Mouse (Mus musculus): ENCODE measurements around the gene Plekho2.

Plekho2 gene

DNA sequence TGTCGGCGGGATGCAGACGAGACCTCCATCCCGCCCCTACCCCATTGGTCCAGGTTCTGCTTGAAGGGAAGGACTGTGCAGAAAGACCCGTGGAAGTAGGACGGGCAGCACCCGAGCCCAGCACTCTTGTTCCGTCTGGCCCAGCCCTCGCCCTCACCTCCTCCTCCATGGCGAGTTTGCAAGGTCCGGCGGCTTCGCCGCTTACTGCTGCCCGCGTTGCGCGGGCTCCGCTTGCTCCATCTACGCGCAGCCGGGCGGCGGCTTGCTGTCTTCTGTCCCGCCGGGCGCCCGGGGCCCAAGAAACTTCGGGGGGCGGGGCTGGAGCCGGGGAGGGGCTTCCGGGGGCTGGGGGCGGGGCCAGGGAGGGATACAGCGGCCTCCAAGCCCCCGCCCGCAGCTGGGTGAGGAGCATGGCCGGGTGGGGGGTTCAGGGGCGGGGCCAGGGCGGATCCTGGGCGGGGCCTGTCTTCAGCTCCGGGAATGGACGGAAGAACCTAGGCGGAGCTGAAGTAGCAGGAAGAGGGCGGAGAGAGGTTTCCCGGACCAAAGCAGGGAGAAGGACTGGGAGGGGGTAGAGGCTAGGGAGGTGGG lies at the start of gene Plekho2:
TSS of gene Plekho2 (minus strand) at position 260 of the 591 bp plus-strand sequence.
- DNase-seq = peak; percentile 97 to 98

DNA sequence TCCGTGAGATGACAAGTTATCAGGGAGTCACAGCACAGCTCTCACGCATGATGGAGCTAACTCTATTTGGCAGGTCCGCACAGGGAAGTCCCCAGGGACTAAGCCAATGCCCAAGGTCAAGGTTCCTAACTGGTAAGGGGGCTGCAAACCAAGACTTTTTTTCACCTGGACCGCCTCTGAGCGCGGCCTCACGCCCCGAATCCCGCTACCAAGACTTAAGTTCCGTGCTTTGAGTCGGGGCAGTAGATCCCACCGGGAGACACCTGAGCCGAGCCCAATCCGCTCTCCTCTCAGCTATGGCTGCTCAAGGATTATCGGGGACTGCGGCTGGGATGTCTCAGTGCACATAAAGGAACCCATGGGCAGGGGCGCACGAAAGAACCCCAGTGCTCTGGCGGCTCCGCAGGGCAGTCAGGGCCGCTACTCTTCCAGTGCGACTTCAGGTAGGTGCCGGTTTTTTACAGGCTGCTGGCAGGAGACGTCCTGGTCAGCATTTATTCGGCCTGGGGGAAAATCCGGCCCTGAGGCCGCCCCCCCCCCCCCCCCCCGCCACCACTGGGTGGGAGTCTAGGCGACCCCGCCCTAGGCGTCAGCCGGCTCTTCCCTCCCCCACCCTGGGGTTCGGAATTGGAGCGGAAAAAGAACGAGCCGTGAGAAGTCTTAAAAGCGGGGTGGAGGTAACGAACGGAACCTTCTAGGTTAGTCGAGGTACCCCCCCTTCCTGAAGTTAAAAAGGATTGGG lies 49.4 kb upstream of the Plekho2 start, which contains the start of gene Rbpms2:
TSS of gene Rbpms2 (plus strand) at position 624 of the 742 bp plus-strand sequence.
- DNase-seq = peak; percentile 56 to 69

DNA sequence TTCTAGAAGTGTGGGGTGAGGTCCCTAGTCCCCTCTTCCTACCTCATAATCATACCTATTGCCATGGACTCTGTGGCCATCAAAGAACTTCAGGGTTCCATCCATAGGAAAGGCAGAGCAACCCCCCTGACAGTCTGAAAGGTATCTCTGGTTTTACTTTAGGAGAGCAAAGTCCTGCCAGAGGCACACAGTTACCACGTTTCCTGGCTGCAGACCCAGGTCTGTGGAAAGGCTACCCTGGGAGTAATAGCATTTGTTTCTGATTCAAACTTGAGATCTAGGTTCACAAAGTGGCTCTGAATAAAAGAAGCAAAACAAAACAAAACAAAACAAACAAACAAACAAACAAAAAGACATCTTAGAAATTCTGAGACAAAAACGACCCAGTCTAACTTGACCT lies 44.4 kb upstream of the Plekho2 start:
- no peak for DNase-seq

DNA sequence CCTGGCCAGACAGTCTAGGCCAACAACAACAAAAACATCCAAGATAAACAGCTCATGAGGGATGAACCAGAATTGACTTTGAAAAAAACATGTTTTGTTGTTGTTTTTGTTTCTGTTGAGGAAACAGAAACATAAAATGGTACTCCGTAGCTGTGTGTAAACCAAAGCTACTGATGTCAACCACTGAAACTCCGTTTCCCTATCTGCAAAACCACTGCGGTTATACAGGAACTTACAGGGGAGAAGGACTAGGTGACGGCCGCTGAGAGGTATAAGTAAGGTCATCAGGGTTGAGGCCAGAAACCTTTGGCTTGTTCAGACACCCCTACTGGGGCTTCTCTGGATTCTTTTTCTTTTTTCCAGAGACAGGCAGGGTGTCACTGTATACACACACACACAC lies 43.0 kb upstream of the Plekho2 start:
- no peak for DNase-seq

DNA sequence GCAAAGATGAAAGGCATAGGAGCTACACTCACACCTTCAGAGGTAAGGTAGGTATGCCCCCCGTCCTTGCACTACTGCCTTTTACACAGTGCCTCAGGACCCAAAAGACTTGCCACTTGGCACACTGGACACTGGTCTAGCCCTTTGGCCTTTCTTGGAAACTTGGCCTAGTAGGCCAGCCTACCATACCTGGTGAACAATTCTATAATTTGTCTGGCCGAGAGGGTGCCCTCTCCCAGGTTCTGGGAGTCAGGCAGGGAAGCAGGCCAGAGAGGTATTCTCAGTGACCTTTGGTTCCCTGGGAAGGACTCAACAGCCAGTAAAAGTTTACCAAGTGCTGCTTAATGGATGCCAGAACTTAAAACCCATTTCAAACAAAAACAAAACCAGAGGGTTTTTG lies 41.8 kb upstream of the Plekho2 start:
- no peak for DNase-seq

DNA sequence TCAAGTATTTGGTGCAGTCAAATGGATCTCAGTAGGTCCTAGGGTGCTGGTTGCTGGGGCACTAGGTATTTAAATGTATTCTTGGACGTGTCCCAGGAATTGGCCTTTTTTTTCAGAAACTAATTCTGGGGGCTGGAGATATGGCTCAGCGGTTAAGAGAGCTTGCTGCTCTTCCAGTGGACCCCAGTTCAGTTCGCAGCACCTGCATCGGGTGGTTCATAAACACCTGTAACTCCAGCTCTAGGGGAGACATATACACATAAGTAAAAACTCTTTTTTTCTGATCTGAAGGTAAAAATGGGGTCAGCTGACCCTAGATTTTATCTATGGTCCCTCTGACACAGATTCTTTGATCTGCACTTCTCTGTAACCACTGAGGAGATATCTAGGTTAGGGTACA lies 41.4 kb upstream of the Plekho2 start:
- DNase-seq = no peak

DNA sequence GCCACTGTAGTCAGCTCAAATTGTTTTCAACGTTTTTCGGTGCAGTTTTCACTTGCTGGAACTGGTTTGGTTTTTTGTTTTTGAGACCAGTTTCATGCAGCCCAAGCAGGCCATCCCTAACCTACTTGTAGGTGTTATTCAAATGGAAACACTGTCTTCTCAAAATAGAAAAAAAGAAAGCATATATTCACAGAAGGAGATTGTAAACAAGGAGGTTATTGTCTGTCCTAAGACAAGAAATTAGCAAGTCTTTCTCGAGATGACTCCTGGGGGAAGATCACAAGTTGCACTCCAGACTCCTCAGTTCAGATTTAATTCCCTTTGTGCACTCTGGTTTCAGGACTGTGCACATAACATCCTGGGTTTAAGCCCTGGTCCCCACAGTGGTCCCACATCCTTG lies 39.5 kb upstream of the Plekho2 start:
- DNase-seq = no peak

DNA sequence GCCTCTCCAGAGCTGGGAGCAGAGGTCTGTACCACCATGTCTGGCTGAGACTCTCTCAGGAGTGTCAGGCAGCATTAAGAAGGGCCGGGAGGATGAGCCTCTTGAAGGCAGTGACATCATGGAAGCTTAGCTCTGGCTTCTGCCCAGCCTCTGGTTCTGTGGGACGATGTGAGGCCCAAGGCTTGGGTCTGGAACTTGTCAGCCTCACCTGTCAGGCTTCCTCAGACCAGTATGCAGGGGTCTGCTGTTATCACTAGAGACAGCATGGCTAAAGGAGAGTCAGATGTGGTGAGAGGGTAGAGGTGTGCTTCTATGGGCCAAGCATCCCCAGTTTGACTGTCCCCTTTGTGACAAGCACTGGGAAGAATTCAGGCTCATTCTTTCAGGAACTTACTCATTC lies 33.3 kb upstream of the Plekho2 start:
- DNase-seq = no peak

DNA sequence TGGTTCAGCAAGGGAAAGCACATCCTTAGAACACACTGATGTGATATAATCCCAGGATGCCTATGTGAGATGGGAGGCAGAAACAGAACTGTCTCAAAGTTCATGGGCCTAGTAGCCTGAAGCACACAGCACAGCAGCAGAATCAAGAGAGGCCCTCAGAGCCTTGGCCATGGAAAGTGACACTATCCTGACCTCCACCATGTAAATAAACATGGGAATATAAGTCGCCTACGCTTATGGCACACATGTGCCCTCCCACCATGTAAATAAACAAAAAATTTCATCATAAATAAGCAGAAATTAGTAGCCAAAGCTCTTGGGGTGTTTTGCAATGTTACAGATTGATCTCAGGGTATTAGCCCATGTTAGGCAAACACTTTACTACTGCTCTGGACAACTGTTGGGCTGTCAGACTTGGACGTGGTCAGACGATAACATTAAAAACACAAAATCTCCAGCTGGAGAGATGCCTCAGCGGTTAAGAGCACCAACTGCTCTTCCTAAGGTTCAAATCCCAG lies 32.2 kb upstream of the Plekho2 start:
- no peak for DNase-seq

DNA sequence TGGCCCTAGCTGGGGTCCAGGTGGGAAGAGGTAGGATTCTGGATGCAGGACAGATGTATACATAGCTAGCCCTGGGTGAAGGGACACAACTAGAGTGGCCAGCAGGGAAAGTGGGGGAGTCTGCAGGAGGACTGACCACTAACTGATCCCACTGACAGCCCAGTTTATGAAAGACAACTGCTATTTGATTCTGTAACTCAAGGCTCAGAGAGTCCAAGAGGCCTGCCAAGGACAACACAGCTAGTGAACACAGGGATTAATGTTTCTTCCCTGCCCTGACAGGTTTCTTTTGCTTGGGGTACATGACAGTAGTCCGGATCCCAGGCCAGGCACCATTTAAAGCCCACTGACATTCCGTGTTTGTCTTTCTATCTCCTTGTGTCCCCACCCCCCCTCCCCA lies 27.3 kb upstream of the Plekho2 start:
- no peak for DNase-seq

DNA sequence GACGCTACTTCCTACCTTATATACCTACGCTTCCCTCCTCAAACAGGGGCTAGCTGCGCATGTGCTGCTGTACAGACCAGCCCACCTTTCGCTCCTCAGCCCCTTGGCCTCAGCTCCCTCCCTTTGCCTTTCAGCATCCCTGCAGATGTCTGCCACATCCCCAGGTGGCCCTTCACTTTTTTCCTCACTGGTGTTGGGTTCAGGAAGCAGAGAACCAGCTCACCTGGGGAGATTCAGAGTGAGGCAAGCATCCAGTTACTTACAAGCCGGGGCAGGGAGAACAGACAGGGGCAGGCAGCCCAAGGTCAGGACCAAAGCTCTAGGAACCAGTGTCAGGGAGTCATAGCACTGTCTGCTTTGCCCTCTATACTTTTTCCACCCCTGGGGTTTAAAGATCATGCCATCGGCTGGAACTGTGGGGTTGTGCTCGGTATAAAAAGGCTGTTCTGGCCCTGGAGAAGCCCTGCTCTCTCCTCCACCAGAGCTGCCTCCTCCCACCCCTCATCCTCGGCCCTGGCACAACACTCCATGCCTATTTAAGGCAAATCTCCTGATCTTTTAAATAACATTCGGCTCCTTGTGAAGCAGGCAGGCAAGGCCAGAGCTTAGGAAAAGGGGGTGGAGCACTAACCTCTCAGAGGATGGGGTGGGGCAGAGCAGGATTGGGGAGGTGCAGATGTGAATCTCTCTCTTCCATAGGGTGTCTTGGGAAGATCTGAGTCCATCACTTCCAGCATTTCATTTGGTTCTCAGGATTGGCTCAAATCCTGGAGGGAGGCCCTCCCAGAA lies 26.7 kb upstream of the Plekho2 start:
- no peak for DNase-seq

DNA sequence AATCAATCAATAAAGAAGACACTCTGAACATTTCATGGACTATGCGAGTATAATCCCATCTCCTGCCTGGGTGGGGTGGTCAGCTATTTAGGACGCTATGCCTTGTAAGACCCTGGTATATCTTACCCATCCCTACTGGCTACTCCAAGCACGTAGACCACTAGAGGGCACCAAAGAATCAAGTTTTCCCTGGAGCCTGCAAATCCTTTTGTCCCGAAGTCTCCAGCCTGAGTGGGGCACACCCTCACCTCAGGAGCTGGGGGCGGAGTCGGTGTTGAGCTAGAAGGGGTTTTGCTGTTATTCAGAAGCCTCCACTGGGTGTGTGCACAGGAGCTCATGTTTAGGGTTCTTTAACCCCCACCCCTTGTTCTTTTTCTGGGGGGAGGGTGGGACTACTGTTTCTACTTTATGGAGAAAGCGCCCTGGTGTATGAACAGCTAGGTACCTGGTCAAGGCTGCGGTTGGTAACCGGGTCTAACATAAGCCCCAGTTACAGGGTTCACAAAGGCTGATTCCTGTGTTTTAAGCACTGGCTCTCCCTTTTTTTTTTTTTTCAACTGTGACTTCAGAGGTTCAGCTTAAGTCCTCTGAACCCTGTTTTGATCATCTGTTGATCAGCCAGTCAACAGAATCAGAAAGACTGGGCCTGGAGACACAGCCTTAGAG lies 25.8 kb upstream of the Plekho2 start:
- DNase-seq = peak; percentile 80 to 87

DNA sequence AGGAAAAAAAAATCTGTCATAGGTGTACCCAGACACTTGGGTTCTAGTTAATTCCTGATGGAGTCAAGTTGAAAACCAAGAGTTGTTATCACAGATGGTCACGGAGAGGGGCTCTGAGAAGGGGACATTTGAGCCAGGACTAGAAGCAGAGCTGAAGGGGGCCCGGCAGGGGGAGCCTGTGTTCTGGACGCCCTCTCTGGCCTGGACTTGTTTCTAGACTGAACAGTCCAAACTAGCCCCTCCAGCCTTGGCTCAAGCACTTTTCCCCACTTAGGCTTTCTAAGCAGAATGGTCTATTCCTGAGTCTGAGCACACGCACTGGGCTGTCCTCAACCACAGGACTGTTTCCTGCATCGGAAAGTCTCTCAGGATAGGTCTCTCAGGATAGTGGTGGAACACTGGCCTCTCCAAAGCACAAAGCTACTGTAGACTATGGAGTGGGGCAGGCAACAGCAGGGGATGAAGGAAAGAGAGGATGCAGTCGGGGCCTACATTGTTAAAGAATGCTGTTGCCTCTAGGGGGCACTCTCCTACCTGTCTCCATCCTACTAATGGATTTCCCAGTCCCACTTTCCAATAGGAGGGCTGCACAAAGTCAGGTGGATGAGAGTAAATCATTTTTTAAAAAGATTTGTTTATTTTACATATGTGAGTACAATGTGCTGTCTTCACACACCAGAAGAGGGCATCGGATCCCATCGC lies 23.7 kb upstream of the Plekho2 start:
- peak; percentile 37 to 46 for DNase-seq

DNA sequence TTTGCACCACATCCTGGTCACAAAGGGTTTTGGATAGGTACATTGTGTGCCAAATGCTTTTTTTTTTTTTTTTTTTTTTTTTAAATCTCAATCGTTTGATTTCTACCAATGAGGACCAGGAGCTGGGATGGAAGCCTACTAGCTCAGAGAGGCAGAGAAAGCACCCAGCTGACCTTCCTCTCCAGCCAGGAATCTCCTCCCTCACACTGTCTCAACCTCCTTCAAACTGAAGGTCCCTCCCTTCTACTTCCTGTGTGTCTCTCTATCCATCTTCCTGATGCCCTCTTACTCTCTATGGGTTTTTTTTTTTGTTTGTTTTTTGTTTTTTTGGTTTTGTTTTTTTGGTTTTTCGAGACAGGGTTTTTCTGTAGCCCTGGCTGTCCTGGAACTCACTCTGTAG lies 21.1 kb upstream of the Plekho2 start:
- DNase-seq = no peak

DNA sequence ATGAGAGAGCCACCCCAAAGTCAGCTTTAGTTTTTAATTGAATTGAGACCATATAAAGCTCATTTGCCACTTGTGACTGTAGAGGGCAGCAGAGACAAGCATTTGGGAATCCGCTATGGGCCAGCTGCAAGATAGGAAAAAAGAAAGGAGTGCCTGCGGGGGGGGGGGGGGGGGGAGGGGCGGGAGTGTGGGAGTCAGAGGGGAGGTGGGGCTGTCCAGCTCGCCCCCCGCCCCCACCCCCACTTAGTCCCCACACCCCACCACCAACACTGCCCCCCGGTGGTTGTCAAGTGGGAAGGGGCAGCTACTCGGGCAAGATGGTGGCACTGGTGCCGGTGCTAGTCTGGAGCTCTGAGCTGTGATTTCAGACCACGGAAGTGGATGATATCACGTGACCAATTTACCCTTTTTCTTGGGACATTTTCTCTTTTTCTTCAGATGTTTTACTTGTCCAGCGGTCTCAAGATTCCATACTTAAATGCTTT lies 19.0 kb upstream of the Plekho2 start:
- peak; percentile 58 to 74 for DNase-seq

DNA sequence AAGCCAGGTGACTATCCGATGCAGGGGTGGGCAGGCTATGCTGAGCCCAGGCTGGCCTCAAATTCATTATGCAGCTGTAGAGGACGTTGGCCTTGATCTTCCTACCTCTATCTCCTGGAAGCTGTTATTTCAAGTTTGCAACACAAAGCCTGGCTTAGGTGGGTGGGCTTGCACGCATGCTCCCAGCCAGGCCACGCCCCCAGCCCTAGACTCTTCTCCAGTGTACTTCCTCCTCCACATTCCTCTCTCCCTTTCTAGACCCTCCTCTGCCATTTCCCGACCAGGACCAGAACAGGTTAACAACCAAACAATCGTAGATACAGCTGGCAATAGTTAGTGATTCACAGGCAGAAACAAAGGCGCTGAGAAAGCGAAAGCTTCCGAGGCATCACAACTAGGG lies 13.8 kb upstream of the Plekho2 start:
- peak in 1 of 2 experiments; percentile 36 for DNase-seq

DNA sequence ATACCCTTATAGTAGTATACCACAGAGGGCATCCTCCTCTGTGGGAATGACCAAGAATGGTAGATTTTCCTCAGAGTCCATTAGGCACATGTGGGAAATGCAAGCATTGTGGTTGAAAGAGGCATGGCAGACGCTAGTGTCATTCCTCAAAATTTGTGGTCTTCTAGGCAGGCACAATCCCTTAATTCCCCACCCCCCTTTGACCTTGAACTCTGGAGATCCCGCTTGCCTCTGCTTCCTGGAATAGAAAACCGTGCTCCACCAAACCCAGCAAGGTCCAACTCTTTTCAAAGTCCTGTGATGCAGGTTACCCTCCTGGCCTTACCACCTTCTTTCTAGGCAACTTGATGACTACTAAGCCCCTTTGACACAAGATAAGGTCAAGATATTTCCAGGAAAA lies 12.9 kb upstream of the Plekho2 start:
- DNase-seq = no peak

DNA sequence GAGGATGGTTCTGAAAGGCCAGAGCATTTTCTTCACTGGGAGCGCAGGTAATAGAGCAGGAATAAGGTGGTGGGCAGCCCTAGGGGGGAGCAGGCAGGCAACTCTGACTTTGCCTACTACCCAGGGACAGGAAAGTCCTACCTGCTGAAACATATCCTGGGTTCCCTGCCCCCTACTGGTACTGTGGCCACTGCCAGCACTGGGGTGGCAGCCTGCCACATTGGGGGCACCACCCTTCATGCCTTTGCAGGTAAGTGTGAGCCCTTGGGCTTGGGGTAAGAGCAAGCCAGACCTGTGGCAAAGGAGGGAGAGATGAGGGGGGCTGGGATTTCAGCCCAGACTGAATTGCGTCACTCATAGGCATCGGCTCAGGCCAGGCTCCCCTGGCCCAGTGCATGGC lies 9.3 kb upstream of the Plekho2 start:
- DNase-seq = no peak

DNA sequence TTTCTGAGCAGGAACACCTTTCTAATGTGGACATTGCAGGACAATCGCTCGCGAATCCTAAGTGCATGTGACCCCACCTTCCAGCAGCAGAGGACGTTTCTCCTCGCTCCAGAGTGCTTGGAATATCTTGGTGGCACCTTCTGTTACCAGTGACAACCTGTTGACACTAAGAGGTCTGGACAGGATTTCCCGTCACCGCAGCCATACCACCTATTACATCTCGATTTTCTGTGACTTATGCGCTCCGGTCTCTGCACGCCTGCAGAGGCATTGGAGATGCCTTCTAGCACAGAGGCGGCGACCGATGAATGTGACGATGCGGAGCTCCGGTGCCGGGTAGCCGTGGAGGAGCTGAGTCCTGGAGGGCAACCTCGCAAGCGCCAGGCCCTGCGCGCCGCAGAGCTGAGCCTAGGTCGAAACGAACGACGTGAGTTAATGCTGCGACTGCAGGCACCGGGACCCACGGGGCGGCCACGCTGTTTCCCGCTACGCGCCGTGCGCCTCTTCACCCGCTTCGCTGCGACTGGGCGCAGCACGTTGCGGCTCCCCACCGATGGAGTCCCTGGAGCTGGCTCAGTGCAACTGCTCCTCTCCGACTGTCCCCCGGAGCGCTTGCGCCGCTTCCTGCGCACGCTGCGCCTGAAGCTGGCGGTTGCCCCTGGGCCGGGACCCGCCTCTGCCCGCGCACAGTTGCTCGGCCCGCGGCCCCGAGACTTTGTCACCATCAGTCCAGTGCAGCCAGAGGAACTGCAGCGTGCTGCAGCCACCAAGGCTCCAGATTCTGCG lies 7.9 kb upstream of the Plekho2 start:
- peak; percentile 58 to 67 for DNase-seq

DNA sequence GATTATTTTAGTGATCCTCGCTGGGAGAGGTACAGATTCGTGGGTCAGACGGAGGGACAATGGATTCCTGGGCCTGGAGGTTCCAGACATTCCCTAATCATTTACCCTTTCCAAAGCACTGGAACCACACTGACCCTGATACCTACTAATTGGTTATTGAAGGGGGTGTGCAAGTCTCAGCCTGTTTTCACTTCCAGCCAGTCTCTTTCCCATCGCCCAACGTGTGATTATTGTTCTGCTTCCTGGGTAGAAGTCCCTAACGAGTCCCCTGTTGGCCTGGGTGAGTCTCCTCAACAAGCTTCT lies 7.4 kb upstream of the Plekho2 start:
- DNase-seq = peak in 1 of 2 experiments; percentile 25

Measured in kidney, postnatal 4 days (tissue).